Mouse (Mus musculus) midbrain, embryonic 11.5 days (tissue): ENCODE measurements around the gene Oat. TPM values are rescaled to one million over a fixed set of nuclear protein-coding genes. Genes with fewer than 3 reads are reported as not detected.
A peak's percentile ranks its signal among the peaks of the same experiment; 100 is the strongest.

ENCODE experiments used
- ATAC-seq: fragments of 200-750 bp; cut with Nextera tagmentation; 2 replicates; pipeline ENCODE4 v1.8.0; 2017; ENCODE audit warnings: moderate TSS enrichment, moderate library complexity; ENCODE audit not compliant: low FRiP score
- DNase-seq: peaks from one replicate; pipeline ENCODE4 v3.0.0; 2015; ENCODE audit warnings: low spot score; ENCODE audit errors: missing footprints
- H3K27ac ChIP-seq: fragments of 300-500 bp; sonication (generic); 2 replicates; pipeline ENCODE4 v1.5.1; 2014; ENCODE audit warnings: low read depth, low read length
- H3K27me3 ChIP-seq: fragments of 300-500 bp; sonication (generic); 2 replicates; pipeline ENCODE4 v1.6.1; 2014; ENCODE audit warnings: mild to moderate bottlenecking, low read length, moderate library complexity, mixed read lengths; ENCODE audit not compliant: control insufficient read depth, insufficient read depth
- H3K36me3 ChIP-seq: fragments of 300-500 bp; sonication (generic); 2 replicates; pipeline ENCODE4 v1.6.1; 2014; ENCODE audit warnings: mild to moderate bottlenecking, low read length, moderate library complexity, mixed read lengths; ENCODE audit not compliant: control insufficient read depth, insufficient read depth
- H3K4me1 ChIP-seq: fragments of 300-500 bp; sonication (generic); 2 replicates; pipeline ENCODE4 v1.6.1; 2014; ENCODE audit warnings: low read length; ENCODE audit not compliant: control insufficient read depth, insufficient read depth
- H3K4me2 ChIP-seq: fragments of 300-500 bp; sonication (generic); 2 replicates; pipeline ENCODE4 v1.6.1; 2014; ENCODE audit warnings: mild to moderate bottlenecking, moderate library complexity
- H3K4me3 ChIP-seq: fragments of 300-500 bp; sonication (generic); 2 replicates; pipeline ENCODE4 v1.5.1; 2014; ENCODE audit warnings: low read depth, low read length
- H3K9ac ChIP-seq: fragments of 300-500 bp; sonication (generic); 2 replicates; pipeline ENCODE4 v1.6.1; 2014; ENCODE audit warnings: low read length
- H3K9me3 ChIP-seq: fragments of 300-500 bp; sonication (generic); 2 replicates; pipeline ENCODE4 v1.6.1; 2016; ENCODE audit warnings: low read length; ENCODE audit not compliant: control insufficient read depth
- WGBS: fragments of 180-500 bp; shearing (Covaris S2); extraction: QIAGEN DNeasy Blood & Tissue Kit; methylation state at CpG from one replicate; pipeline ENCODE4 v1.1.7; 2014; 5-methylcytosine and 5-hydroxymethylcytosine counted together
- polyA plus RNA-seq: library from polyadenylated mRNA; unstranded; fragments of >200 nt; fragmentation: Nextera tagmentation; extraction: Ambion mirVana; gene quantifications from 2 replicates; pipeline ENCODE4 v1.2.1, GENCODE M21; 2014

Oat gene
- polyA plus RNA-seq, 1 experiment from 2014 or later: 145 TPM

GRCm38 (mm10) chr7:132559138-132559766 lies 16.9 kb downstream of the Oat start:
- Histone ChIP-seq H3K9me3 (no peaks in the 10 kb centered on the region), H3K9ac (no peak overlapping the region), H3K4me1 (no peaks in the 10 kb centered on the region), H3K27ac (no peak overlapping the region), H3K4me3 (no peak overlapping the region), H3K4me2 (no peak overlapping the region), H3K27me3 (no peaks in the 10 kb centered on the region), H3K36me3 (peaks cover 5% of the 10 kb centered on the region; the same call in 1 of the 2 replicates)
- no peak for ATAC-seq
- DNase-seq: no peak
- WGBS: 69% methylated on average over 3 of the region's 3 CpGs

GRCm38 (mm10) chr7:132558141-132558736 lies 18.0 kb downstream of the Oat start:
- DNase-seq (no peak), ATAC-seq (no peak)
- no peaks in the 10 kb centered on the region for H3K4me1 ChIP-seq
- no peaks in the 10 kb centered on the region for H3K9me3 ChIP-seq
- no peak overlapping the region for H3K4me2 ChIP-seq
- H3K36me3 ChIP-seq: peaks cover 5% of the 10 kb centered on the region; the same call in 1 of the 2 replicates
- H3K27me3 ChIP-seq: no peaks in the 10 kb centered on the region
- no peak overlapping the region for H3K27ac ChIP-seq
- H3K4me3 ChIP-seq: no peak overlapping the region
- no peak overlapping the region for H3K9ac ChIP-seq
- 88% methylated on average over 7 of the region's 7 CpGs for WGBS

- Histone ChIP-seq H3K36me3 (no peaks in the 10 kb centered on the region; the same call in 1 of the 2 replicates), H3K4me3 (no peak overlapping the region), H3K4me1 (no peaks in the 10 kb centered on the region), H3K4me2 (no peak overlapping the region), H3K27ac (no peak overlapping the region), H3K9me3 (no peaks in the 10 kb centered on the region), H3K9ac (no peak overlapping the region), H3K27me3 (no peaks in the 10 kb centered on the region)
- 93% methylated on average over 5 of the region's 5 CpGs for WGBS
- ATAC-seq: no peak
- DNase-seq: no peak
These were observed 19.6 kb downstream of the Oat start for GRCm38 (mm10) chr7:132556575-132556974.

GRCm38 (mm10) chr7:132555911-132556310 lies 20.3 kb downstream of the Oat start:
- Histone ChIP-seq H3K27me3 (no peaks in the 10 kb centered on the region), H3K4me2 (no peak overlapping the region), H3K9ac (no peak overlapping the region), H3K36me3 (no peaks in the 10 kb centered on the region; the same call in 1 of the 2 replicates), H3K4me1 (0 out of 2 replicates have a peak, but pooled peaks cover 2% of the 10 kb centered on the region), H3K4me3 (no peak overlapping the region), H3K27ac (no peak overlapping the region), H3K9me3 (no peaks in the 10 kb centered on the region)
- ATAC-seq (no peak), DNase-seq (no peak)
- WGBS: 43% methylated on average over 4 of the region's 4 CpGs

- no peak overlapping the region for H3K4me3 ChIP-seq
- H3K9me3 ChIP-seq: no peaks in the 10 kb centered on the region
- H3K4me2 ChIP-seq: no peak overlapping the region
- no peak for DNase-seq
- ATAC-seq: no peak
- no peak overlapping the region for H3K9ac ChIP-seq
- H3K27me3 ChIP-seq: no peaks in the 10 kb centered on the region
- no peaks in the 10 kb centered on the region; the same call in 1 of the 2 replicates for H3K36me3 ChIP-seq
- 86% methylated on average over 2 of the region's 2 CpGs for WGBS
- no peak overlapping the region for H3K27ac ChIP-seq
- 0 out of 2 replicates have a peak, but pooled peaks cover 2% of the 10 kb centered on the region for H3K4me1 ChIP-seq
These were observed 22.1 kb downstream of the Oat start for GRCm38 (mm10) chr7:132554091-132554490.

GRCm38 (mm10) chr7:132551351-132552126 lies 24.7 kb downstream of the Oat start:
- H3K27me3 ChIP-seq: no peaks in the 10 kb centered on the region
- no peaks in the 10 kb centered on the region for H3K9me3 ChIP-seq
- H3K4me2 ChIP-seq: peak overlapping the region; percentile 91
- 0 out of 2 replicates have a peak, but pooled peaks cover 2% of the 10 kb centered on the region for H3K4me1 ChIP-seq
- H3K27ac ChIP-seq: no peak overlapping the region
- ATAC-seq (peak; percentile 95), DNase-seq (peak; percentile 100)
- H3K4me3 ChIP-seq: peak overlapping the region; percentile 48
- H3K36me3 ChIP-seq: no peaks in the 10 kb centered on the region
- peak overlapping the region; percentile 66 for H3K9ac ChIP-seq
- 2% methylated on average over 27 of the region's 27 CpGs for WGBS

GRCm38 (mm10) chr7:132547126-132547525 lies 29.1 kb downstream of the Oat start:
- no peaks in the 10 kb centered on the region for H3K36me3 ChIP-seq
- H3K4me2 ChIP-seq: no peak overlapping the region
- H3K4me3 ChIP-seq: no peak overlapping the region
- no peaks in the 10 kb centered on the region for H3K27me3 ChIP-seq
- no peak for DNase-seq
- H3K4me1 ChIP-seq: 0 out of 2 replicates have a peak, but pooled peaks cover 2% of the 10 kb centered on the region
- WGBS: 79% methylated on average over 3 of the region's 3 CpGs
- ATAC-seq: no peak
- no peak overlapping the region for H3K27ac ChIP-seq
- no peak overlapping the region for H3K9ac ChIP-seq
- no peaks in the 10 kb centered on the region for H3K9me3 ChIP-seq

GRCm38 (mm10) chr7:132542427-132542826 lies 33.8 kb downstream of the Oat start:
- H3K27ac ChIP-seq: no peak overlapping the region
- no peak overlapping the region for H3K4me3 ChIP-seq
- no peaks in the 10 kb centered on the region for H3K27me3 ChIP-seq
- DNase-seq (no peak), ATAC-seq (no peak)
- no peaks in the 10 kb centered on the region for H3K36me3 ChIP-seq
- H3K9ac ChIP-seq: no peak overlapping the region
- no peaks in the 10 kb centered on the region for H3K4me1 ChIP-seq
- H3K9me3 ChIP-seq: no peaks in the 10 kb centered on the region
- WGBS: 91% methylated on average over 4 of the region's 4 CpGs
- H3K4me2 ChIP-seq: no peak overlapping the region

- Histone ChIP-seq H3K27ac (no peak overlapping the region), H3K9me3 (no peaks in the 10 kb centered on the region), H3K9ac (no peak overlapping the region), H3K4me1 (no peaks in the 10 kb centered on the region), H3K36me3 (no peaks in the 10 kb centered on the region), H3K27me3 (no peaks in the 10 kb centered on the region), H3K4me3 (no peak overlapping the region), H3K4me2 (no peak overlapping the region)
- ATAC-seq: no peak
- DNase-seq: no peak
- WGBS: 67% methylated on average over 3 of the region's 3 CpGs
These were observed 34.6 kb downstream of the Oat start for GRCm38 (mm10) chr7:132541566-132541965.
